Mouse (Mus musculus) testis, adult 2 months (tissue): Measurements from ENCODE around the gene Rtn4r. TPM values are rescaled to one million over a fixed set of nuclear protein-coding genes. Genes with fewer than 3 reads are reported as not detected.
A peak's percentile ranks its signal among the peaks of the same experiment; 100 is the strongest.

Experiments used
- H3K27ac ChIP-seq: fragments of 200-500 bp; 2 replicates; pipeline ENCODE4 v1.5.1; 2012; ENCODE audit warnings: low read depth, low read length; ENCODE audit not compliant: control insufficient read depth, insufficient read depth
- H3K27me3 ChIP-seq: fragments of 200-500 bp; 2 replicates; pipeline ENCODE4 v1.6.1; 2012; ENCODE audit warnings: mild to moderate bottlenecking, low read length, moderate library complexity; ENCODE audit not compliant: control insufficient read depth, insufficient read depth
- H3K36me3 ChIP-seq: fragments of 200-500 bp; 2 replicates; pipeline ENCODE4 v1.6.1; 2012; ENCODE audit warnings: mild to moderate bottlenecking, low read length; ENCODE audit not compliant: control insufficient read depth, insufficient read depth
- H3K4me1 ChIP-seq: fragments of 200-500 bp; 2 replicates; pipeline ENCODE4 v1.6.1; 2012; ENCODE audit warnings: low read length; ENCODE audit not compliant: control insufficient read depth, insufficient read depth
- H3K4me3 ChIP-seq: fragments of 200-500 bp; 2 replicates; pipeline ENCODE4 v1.5.1; 2012; ENCODE audit warnings: low read depth, mild to moderate bottlenecking, low read length, moderate library complexity, mixed read lengths; ENCODE audit not compliant: control insufficient read depth
- CTCF ChIP-seq: fragments of 200-500 bp; IDR thresholded peaks from 2 replicates; pipeline ENCODE4 v1.5.1; 2012; ENCODE audit warnings: low read depth, mild to moderate bottlenecking, inconsistent platforms, low read length, moderate library complexity; ENCODE audit not compliant: control insufficient read depth, insufficient read depth, insufficient replicate concordance
- POLR2A ChIP-seq: fragments of 200-500 bp; IDR thresholded peaks from 2 replicates; pipeline ENCODE4 v1.6.1; 2012; ENCODE audit warnings: low read depth, mild to moderate bottlenecking, inconsistent platforms, low read length, moderate library complexity; ENCODE audit not compliant: control insufficient read depth
- polyA plus RNA-seq: library from polyadenylated mRNA; depleted of rRNA; stranded (reverse); fragments of >200 nt; gene quantifications from 2 replicates; pipeline ENCODE4 v1.2.3, GENCODE M21; 2012

The Rtn4r gene
- polyA plus RNA-seq, 1 experiment, result 0.11 TPM

DNA sequence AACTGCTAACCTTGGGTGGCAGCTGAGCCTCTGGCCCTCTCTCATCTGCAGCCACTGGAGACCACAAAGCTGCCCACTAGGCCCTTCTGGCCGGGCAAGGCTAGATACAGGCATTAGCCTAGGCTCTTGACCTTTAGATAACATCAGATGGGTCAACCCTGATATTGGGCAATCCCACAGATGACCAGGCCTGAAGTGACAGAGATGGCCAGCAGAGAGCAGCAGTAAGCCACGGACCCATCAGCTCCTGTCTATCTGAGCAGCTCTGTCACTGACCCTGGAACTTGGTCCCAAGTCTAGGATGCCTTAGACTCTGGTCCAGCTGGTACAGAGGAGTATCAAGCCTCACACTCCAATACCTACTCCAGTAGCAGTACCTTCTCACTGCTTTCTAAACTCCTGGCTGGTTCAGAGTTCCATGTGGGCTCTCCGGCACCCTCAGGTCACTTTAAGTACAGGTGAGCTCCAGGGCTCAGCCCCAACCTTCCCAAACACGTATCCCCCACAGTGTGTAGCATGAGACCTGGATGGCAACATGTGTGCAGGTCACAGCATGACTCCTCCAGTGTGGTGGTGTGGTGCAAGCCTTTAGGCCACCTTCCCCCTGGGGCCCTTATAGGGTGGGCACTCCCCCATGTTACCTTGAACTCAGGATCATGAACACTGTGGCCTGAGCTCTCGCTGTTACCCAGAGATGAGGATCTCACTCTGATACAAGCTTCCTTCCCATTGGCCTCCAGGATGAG lies 19.0 kb upstream of the Rtn4r start:
- peak; percentile 66; the same call in 1 of the 2 replicates for TF ChIP-seq CTCF
- no peak for TF ChIP-seq POLR2A
- Histone ChIP-seq H3K27ac (no peak overlapping the region), H3K4me3 (no peak overlapping the region), H3K36me3 (no peaks in the 10 kb centered on the region), H3K27me3 (no peaks in the 10 kb centered on the region), H3K4me1 (no peaks in the 10 kb centered on the region)

DNA sequence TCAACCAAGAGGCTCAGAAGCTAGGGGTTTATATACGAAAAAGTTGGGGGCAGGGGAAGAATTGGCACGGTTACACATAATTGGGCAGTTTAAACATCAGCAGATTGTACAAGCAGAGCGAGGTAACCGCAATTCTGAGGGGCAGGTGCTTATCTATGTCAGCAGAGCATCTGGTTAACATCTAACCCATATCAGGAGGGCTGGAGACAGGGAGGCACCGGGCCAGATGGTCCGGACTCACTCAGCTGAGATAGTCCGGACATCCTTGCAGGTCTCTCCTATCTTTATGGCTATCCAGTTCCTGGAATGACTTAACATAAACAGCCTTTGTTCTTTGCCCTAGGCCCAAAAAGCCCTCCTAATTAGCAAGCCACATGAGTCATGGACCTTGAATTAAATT lies 16.4 kb upstream of the Rtn4r start:
- H3K36me3 ChIP-seq, result no peaks in the 10 kb centered on the region
- no peaks in the 10 kb centered on the region for H3K27me3 ChIP-seq
- H3K4me1 ChIP-seq, result peaks cover 2% of the 10 kb centered on the region; the same call in 1 of the 2 replicates
- no peak overlapping the region for H3K27ac ChIP-seq
- no peak overlapping the region for H3K4me3 ChIP-seq
- no peak for TF ChIP-seq CTCF

DNA sequence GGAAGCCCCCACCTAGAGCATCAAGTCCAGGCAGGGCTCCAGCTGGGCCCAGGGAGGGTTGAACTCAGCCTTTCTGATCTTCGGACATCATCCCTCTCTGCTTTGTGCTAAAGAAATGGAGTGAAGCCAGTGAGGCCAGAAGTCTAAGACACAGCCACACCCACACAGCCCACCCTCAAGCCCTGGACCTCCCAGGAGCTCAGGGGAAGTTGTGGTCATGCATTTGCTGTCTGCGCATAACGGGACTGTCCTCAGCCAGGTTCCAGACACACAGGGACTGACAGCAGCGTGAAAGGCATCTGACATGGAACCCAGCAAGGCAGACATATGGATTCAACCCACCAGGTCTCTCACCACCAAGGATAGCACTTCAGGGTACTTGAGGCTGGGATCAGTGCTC lies 11.0 kb upstream of the Rtn4r start:
- no peaks in the 10 kb centered on the region for H3K36me3 ChIP-seq
- TF ChIP-seq POLR2A (no peak), CTCF (no peak)
- H3K27me3 ChIP-seq, result no peaks in the 10 kb centered on the region
- H3K4me1 ChIP-seq, result peaks cover 2% of the 10 kb centered on the region; the same call in 1 of the 2 replicates
- no peak overlapping the region for H3K4me3 ChIP-seq
- H3K27ac ChIP-seq, result no peak overlapping the region

DNA sequence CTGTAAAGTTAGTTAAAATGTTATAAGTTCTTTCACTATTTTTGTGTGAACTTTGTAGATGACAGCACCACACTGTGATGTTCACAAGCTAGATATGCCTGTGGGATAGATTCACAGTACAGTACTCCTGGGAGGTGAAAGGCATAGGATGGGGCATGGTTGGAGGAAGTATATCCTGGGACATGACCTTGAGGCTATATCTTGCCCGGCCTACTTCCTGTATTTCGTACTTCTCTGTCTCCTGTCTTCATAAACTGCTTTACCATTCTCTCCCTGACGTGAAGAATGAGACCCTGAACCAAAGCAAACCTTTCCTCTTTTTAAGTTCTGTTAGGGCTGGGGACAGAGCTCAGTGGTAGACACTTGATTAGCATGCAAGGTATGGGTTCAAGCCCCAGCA lies 9.2 kb upstream of the Rtn4r start:
- Histone ChIP-seq H3K27ac (no peak overlapping the region), H3K4me3 (no peak overlapping the region), H3K27me3 (no peaks in the 10 kb centered on the region), H3K36me3 (no peaks in the 10 kb centered on the region), H3K4me1 (peaks cover 2% of the 10 kb centered on the region; the same call in 1 of the 2 replicates)
- no peak for TF ChIP-seq CTCF
- no peak for TF ChIP-seq POLR2A

DNA sequence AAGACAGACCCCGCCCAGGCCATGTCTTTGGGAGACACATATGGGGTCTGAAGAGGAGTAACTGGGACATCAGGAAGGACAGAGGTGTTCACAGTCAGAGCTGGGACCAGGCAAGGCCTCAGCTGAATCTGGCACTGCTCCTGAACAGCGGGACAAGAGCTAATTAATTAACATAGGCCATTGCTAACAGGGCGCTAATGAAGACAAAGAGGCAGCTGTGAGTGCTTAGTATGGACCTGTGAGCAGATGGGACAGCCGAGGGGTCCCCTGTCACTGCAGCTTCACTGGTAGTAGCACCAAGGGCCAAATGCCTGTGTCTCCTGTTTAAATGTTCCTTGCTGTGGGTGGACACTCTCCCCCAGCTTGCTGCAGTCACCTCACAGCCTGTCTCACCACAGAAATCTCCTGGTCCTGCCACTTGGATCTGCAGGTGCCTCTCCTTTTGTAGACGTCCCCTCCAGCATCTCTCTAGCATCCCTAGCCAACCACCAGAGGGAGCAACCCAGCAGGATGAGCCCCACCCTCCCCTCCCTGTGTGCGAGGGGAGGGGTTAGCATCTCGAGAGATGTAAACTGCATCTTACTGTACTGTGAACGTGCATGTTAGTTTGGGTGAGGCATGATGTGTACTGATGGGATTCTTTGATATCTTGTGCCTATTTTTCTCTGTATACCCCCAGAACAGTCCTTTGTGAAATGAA lies 8.3 kb upstream of the Rtn4r start:
- Histone ChIP-seq H3K27ac (no peak overlapping the region), H3K4me1 (no peaks in the 10 kb centered on the region), H3K4me3 (no peak overlapping the region), H3K27me3 (no peaks in the 10 kb centered on the region), H3K36me3 (no peaks in the 10 kb centered on the region)
- no peak for TF ChIP-seq POLR2A
- peak; percentile 53; the same call in 1 of the 2 replicates for TF ChIP-seq CTCF

DNA sequence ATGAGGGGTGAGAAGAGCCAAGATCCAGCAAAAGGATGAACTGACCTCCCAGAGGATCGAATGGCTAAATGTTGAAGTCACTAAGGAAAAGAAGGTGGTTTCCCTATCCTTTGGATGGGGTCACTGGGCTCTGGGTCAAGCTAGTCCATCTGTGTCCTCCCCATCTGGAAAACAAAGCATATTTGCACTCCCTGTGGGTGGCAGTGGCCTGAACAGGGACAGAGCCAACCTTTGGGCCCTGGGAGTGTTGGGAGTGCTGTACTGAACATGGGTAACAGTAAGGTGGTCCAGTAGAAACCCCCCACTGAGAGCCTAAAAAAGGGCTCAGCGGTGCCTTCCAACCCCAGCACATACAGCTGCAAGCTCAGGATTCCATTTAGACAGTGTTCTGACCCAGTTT lies 4.7 kb upstream of the Rtn4r start:
- Histone ChIP-seq H3K4me3 (no peak overlapping the region), H3K27me3 (no peaks in the 10 kb centered on the region)
- no peak for TF ChIP-seq POLR2A
- TF ChIP-seq CTCF, result no peak

DNA sequence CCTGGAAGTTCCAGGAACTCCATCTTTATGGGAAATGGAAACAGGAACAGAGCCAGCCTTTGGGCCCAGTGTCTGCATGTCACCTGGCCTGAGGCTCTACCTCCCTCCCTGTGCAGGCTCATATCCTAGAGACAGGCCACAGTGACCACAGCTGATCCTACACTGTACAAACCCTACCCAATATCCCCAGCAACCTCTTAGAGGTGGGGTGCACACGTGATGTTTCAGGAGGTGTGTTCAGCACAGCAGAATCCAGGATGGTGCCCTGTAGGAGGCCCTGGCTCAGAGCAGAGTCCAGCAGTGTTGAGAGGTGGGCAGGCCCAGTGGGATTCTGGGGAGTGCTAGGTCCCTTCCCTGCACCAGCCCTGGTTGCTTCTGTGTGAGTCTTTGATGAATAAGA lies 4.0 kb upstream of the Rtn4r start:
- H3K27ac ChIP-seq, result no peak overlapping the region
- no peaks in the 10 kb centered on the region for H3K27me3 ChIP-seq
- TF ChIP-seq POLR2A (no peak), CTCF (no peak)
- H3K4me1 ChIP-seq, result peaks cover 3% of the 10 kb centered on the region
- H3K4me3 ChIP-seq, result no peak overlapping the region
- no peaks in the 10 kb centered on the region for H3K36me3 ChIP-seq

More for the DNA sequence above, 4.7 kb upstream of the Rtn4r start:
- Histone ChIP-seq H3K36me3 (no peaks in the 10 kb centered on the region), H3K4me1 (peaks cover 3% of the 10 kb centered on the region), H3K27ac (no peak overlapping the region)
